Mouse (Mus musculus) thymus, postnatal 0 days (tissue): ENCODE measurements around the gene Gpr35. TPM values are rescaled to one million over a fixed set of nuclear protein-coding genes. Genes with fewer than 3 reads are reported as not detected.
"Not testable (repeated sequence)": the region's sequence is repeated elsewhere in the genome, so short reads cannot be mapped to it uniquely, and the experiment has no call there.

Experiments used
- DNase-seq: peaks from one replicate; pipeline ENCODE4 v3.0.0-alpha.2; 2015; ENCODE audit warnings: low spot score
- polyA plus RNA-seq: library from polyadenylated mRNA; unstranded; fragments of >200 nt; fragmentation: Nextera tagmentation; extraction: Ambion mirVana; gene quantifications from 2 replicates; pipeline ENCODE4 v1.2.1, GENCODE M21; 2015

Gpr35 gene
- polyA plus RNA-seq, 1 experiment from 2014 or later = 0.75 TPM

- DNase-seq = peak; percentile 21
Observed at GRCm38 (mm10) chr1:92933611-92934010, 17.1 kb upstream of the Gpr35 start.

GRCm38 (mm10) chr1:92934182-92934827 lies 16.4 kb upstream of the Gpr35 start, which contains the start of gene Capn10:
Gene Capn10 (plus strand): TSS chr1:92934376.
- peak; percentile 96 for DNase-seq

- no peak for DNase-seq
Observed at GRCm38 (mm10) chr1:92935054-92935962, 15.4 kb upstream of the Gpr35 start.

- no peak for DNase-seq
Observed at GRCm38 (mm10) chr1:92935977-92936376, 14.7 kb upstream of the Gpr35 start.

- no peak for DNase-seq
Observed at GRCm38 (mm10) chr1:92936467-92936866, 14.2 kb upstream of the Gpr35 start.

GRCm38 (mm10) chr1:92937797-92938196 lies 12.9 kb upstream of the Gpr35 start:
- no peak for DNase-seq

- no peak for DNase-seq
Observed at GRCm38 (mm10) chr1:92939746-92940145, 10.9 kb upstream of the Gpr35 start.

- DNase-seq = no peak
Observed at GRCm38 (mm10) chr1:92943219-92943989, 7.3 kb upstream of the Gpr35 start.

GRCm38 (mm10) chr1:92947966-92948365 lies 2.7 kb upstream of the Gpr35 start:
- DNase-seq = no peak

- peak; percentile 16 for DNase-seq
Observed at GRCm38 (mm10) chr1:92949426-92949825, 1.2 kb upstream of the Gpr35 start.

GRCm38 (mm10) chr1:92953641-92954040 lies 3.0 kb downstream of the Gpr35 start:
- DNase-seq = no peak

GRCm38 (mm10) chr1:92956571-92957335 lies 6.1 kb downstream of the Gpr35 start:
- not testable (repeated sequence) for DNase-seq

- no peak for DNase-seq
Observed at GRCm38 (mm10) chr1:92958999-92959398, 8.3 kb downstream of the Gpr35 start.

GRCm38 (mm10) chr1:92970791-92971190 lies 20.1 kb downstream of the Gpr35 start:
- not testable (repeated sequence) for DNase-seq

- DNase-seq = no peak
Observed at GRCm38 (mm10) chr1:92971879-92972795, 21.5 kb downstream of the Gpr35 start.

GRCm38 (mm10) chr1:92972854-92973253 lies 22.2 kb downstream of the Gpr35 start:
- DNase-seq = peak; percentile 16

GRCm38 (mm10) chr1:92976141-92976566 lies 25.5 kb downstream of the Gpr35 start:
- DNase-seq = no peak

GRCm38 (mm10) chr1:92978645-92979044 lies 28.0 kb downstream of the Gpr35 start:
- DNase-seq = no peak

GRCm38 (mm10) chr1:92979073-92979602 lies 28.5 kb downstream of the Gpr35 start:
- no peak for DNase-seq
